Mouse (Mus musculus) brown adipose tissue, adult 24 weeks (tissue): Measurements from ENCODE around the gene Ripor1. TPM values are rescaled to one million over a fixed set of nuclear protein-coding genes. Genes with fewer than 3 reads are reported as not detected.

Source experiments
- polyA plus RNA-seq: library from polyadenylated mRNA; stranded (reverse); fragments of >200 nt; gene quantifications from 2 replicates; pipeline ENCODE4 v1.2.4, GENCODE M21; 2012; ENCODE audit not compliant: missing spikeins, insufficient read depth, insufficient read length

Ripor1 gene
- polyA plus RNA-seq, 1 experiment = 13.4 TPM

Other genes with a start within 250 kb of the Ripor1 start
- not detected in 2 replicates for gene Plekhg4, start 232.0 kb upstream of the Ripor1 start, polyA plus RNA-seq
- not detected in 2 replicates for gene Kctd19, start 191.8 kb upstream of the Ripor1 start, polyA plus RNA-seq
- 0.88 and 1.0 TPM in 2 replicates for gene Lrrc36, start 191.7 kb upstream of the Ripor1 start, polyA plus RNA-seq
- 29.6 and 45.2 TPM in 2 replicates for gene Tppp3, start 133.7 kb upstream of the Ripor1 start, polyA plus RNA-seq
- gene Zdhhc1, start 108.4 kb upstream of the Ripor1 start, polyA plus RNA-seq = 8.7 and 10.2 TPM in 2 replicates
- not detected in 2 replicates for gene Hsd11b2, start 86.5 kb upstream of the Ripor1 start, polyA plus RNA-seq
- 52.7 and 65.1 TPM in 2 replicates for gene Atp6v0d1, start 39.2 kb upstream of the Ripor1 start, polyA plus RNA-seq
- gene Ctcf, start 31.3 kb downstream of the Ripor1 start, polyA plus RNA-seq = 18.5 and 22.9 TPM in 2 replicates
- gene Agrp, start 32.1 kb downstream of the Ripor1 start, polyA plus RNA-seq = not detected in 2 replicates
- gene Carmil2, start 81.0 kb downstream of the Ripor1 start, polyA plus RNA-seq = not detected in 2 replicates
- 12.3 and 15.9 TPM in 2 replicates for gene Acd, start 95.8 kb downstream of the Ripor1 start, polyA plus RNA-seq
- gene Pard6a, start 95.9 kb downstream of the Ripor1 start, polyA plus RNA-seq = 10.2 and 10.6 TPM in 2 replicates
- 0.87 TPM in 1 of 2 replicates, not detected in the other for gene 4933405L10Rik, start 102.4 kb downstream of the Ripor1 start, polyA plus RNA-seq
- gene Enkd1, start 103.0 kb downstream of the Ripor1 start, polyA plus RNA-seq = 0.52 TPM in 1 of 2 replicates, not detected in the other
- 4.0 and 4.1 TPM in 2 replicates for gene Gfod2, start 153.4 kb downstream of the Ripor1 start, polyA plus RNA-seq
- gene Ranbp10, start 222.1 kb downstream of the Ripor1 start, polyA plus RNA-seq = 7.5 and 7.6 TPM in 2 replicates
- not detected in 2 replicates for gene Tsnaxip1, start 222.5 kb downstream of the Ripor1 start, polyA plus RNA-seq
- gene Cenpt, start 248.0 kb downstream of the Ripor1 start, polyA plus RNA-seq = 1.4 and 3.5 TPM in 2 replicates
- gene Thap11, start 249.9 kb downstream of the Ripor1 start, polyA plus RNA-seq = 9.3 and 15.4 TPM in 2 replicates